Mouse (Mus musculus): ENCODE measurements around the gene Ubap1. TPM values are rescaled to one million over a fixed set of nuclear protein-coding genes. Genes with fewer than 3 reads are reported as not detected.

The Ubap1 gene
- polyA plus RNA-seq, 1 experiment, result 55.9 TPM

DNA sequence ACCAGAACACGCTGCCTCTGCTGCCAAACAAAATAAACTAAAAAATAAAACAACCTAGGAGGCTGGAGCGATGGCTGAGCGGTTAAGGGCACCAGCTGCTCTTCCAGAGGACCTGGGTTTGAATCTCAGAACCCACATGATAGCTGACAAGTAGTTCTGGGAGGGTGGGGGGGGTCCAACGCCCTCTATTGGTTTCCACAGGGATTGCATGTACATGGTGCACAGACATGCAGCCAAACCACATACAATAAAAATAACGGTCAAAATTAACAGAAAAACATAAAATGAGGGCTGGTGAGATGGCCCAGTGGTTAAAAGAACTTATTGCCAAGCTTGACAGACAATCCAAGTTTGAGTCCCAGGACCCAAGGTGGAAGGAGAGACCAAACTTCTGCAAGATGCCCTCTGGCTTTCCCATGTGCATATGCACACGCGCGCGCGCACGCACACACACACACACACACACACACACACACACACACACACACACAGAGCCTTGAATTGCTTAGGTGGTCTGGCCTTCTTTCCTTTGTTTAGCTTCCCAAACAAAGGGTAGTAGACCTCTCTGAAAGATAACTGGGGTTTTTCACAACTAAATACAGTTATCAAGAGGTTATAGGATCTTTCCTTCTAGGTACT is 7.8 kb upstream of the Ubap1 start:
- 79% methylated on average over 11 of the region's 11 CpGs for WGBS
- no peaks in the 10 kb centered on the region for H3K27me3 ChIP-seq (ENCODE audit: control insufficient read depth, insufficient read depth, low read length)
- no peak for TF ChIP-seq POLR2A (IDR thresholded peaks at IDR 0.05; ENCODE audit: borderline replicate concordance, insufficient read depth, low read length)
- TF ChIP-seq CTCF (IDR thresholded peaks at IDR 0.05; ENCODE audit: borderline replicate concordance, insufficient read depth, low read depth, low read length), result no peak
- H3K27ac ChIP-seq (ENCODE audit: insufficient read depth, low read length), result no peak overlapping the region
- no peaks in the 10 kb centered on the region for H3K4me1 ChIP-seq (ENCODE audit: control insufficient read depth, insufficient read depth, low read length)
- no peak for DNase-seq
- no peak overlapping the region for H3K4me3 ChIP-seq (replicated peaks; ENCODE audit: insufficient read depth, low read depth, low read length)

DNA sequence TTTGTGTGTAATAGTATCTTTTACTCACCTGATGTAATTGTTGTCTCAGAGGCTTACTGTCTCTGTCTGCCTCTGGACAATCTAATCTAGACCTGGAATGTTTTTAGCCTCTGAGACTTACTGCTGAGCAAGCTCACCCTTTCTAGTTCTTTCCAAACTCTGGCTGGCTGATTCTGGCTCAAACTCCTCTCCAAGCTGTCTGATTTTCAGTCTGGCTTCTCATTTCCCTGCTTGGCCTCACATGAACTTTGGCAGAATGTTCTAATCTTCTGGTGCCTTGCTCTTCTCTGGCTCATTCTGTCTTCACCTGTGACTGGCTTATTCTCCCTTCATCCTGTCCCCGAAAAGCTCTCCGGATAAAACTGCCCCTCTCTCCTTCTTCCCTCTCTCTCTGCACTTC is 2.8 kb upstream of the Ubap1 start:
- 19% methylated on average over 2 of the region's 2 CpGs for WGBS
- no peak for DNase-seq
- H3K4me3 ChIP-seq (replicated peaks; ENCODE audit: insufficient read depth, low read depth, low read length), result no peak overlapping the region
- H3K4me1 ChIP-seq (ENCODE audit: control insufficient read depth, insufficient read depth, low read length), result no peaks in the 10 kb centered on the region
- no peaks in the 10 kb centered on the region for H3K27me3 ChIP-seq (ENCODE audit: control insufficient read depth, insufficient read depth, low read length)
- TF ChIP-seq POLR2A (IDR thresholded peaks at IDR 0.05; ENCODE audit: borderline replicate concordance, insufficient read depth, low read length) (no peak), CTCF (IDR thresholded peaks at IDR 0.05; ENCODE audit: borderline replicate concordance, insufficient read depth, low read depth, low read length) (no peak)
- no peak overlapping the region for H3K27ac ChIP-seq (ENCODE audit: insufficient read depth, low read length)

DNA sequence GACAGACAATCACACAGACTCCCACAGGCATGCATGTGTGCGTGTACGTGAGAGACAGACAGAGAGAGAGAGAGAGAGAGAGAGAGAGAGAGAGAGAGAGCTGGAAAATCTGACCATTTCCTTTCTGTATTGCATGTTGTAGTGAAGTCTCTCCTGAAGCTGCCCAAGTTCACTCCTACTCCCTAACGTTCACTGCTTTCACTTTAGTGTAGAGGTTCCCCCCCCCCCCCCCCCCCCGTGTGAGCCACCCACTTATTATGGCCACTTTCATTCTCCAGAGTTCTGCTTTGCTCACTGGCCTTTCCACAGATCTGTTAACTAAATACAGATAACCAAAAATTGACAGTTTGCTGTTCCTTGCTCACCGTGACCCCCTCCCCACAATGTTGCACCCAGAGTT is 957 bp upstream of the Ubap1 start:
- peak; percentile 10 to 15 for DNase-seq
- H3K4me3 ChIP-seq (replicated peaks; ENCODE audit: insufficient read depth, low read depth, low read length), result peak overlapping the region; percentile 11
- H3K27ac ChIP-seq (ENCODE audit: insufficient read depth, low read length), result no peak overlapping the region
- H3K4me1 ChIP-seq (ENCODE audit: control insufficient read depth, insufficient read depth, low read length), result no peaks in the 10 kb centered on the region
- no peak for TF ChIP-seq POLR2A (IDR thresholded peaks at IDR 0.05; ENCODE audit: borderline replicate concordance, insufficient read depth, low read length)
- TF ChIP-seq CTCF (IDR thresholded peaks at IDR 0.05; ENCODE audit: borderline replicate concordance, insufficient read depth, low read depth, low read length), result no peak
- H3K27me3 ChIP-seq (ENCODE audit: control insufficient read depth, insufficient read depth, low read length), result no peaks in the 10 kb centered on the region
- WGBS, result 38% methylated on average over 5 of the region's 5 CpGs

DNA sequence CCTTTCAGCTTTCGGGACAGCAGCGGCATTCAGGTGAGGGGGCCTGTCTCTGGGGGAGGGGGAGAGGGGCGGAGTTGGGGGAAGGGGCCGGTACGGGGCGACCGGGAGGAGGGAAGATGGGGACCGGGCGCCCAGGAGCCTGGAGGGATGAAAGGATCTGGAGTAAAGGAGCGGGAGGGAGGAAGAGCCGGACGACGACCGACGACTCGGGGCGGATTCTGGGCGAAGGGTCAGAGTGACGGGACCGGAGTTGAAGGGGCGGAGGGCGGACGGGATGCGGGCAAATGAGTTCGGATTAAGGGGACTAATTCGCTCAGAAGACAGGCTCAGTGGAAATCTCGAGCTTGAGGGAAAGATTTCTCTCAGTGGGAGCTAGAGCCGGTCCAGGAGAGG is 399 bp downstream of the Ubap1 start:
- TF ChIP-seq CTCF (IDR thresholded peaks at IDR 0.05; ENCODE audit: borderline replicate concordance, insufficient read depth, low read depth, low read length) (no peak), POLR2A (IDR thresholded peaks at IDR 0.05; ENCODE audit: borderline replicate concordance, insufficient read depth, low read length) (no peak)
- DNase-seq, result no peak
- WGBS, result under 1% methylated on average over 28 of the region's 28 CpGs
- peak overlapping the region; percentile 80 for H3K4me3 ChIP-seq (replicated peaks; ENCODE audit: insufficient read depth, low read depth, low read length)
- no peaks in the 10 kb centered on the region for H3K4me1 ChIP-seq (ENCODE audit: control insufficient read depth, insufficient read depth, low read length)
- no peaks in the 10 kb centered on the region for H3K27me3 ChIP-seq (ENCODE audit: control insufficient read depth, insufficient read depth, low read length)
- peak overlapping the region; percentile 9; the same call in 1 of the 2 replicates for H3K27ac ChIP-seq (ENCODE audit: insufficient read depth, low read length)

DNA sequence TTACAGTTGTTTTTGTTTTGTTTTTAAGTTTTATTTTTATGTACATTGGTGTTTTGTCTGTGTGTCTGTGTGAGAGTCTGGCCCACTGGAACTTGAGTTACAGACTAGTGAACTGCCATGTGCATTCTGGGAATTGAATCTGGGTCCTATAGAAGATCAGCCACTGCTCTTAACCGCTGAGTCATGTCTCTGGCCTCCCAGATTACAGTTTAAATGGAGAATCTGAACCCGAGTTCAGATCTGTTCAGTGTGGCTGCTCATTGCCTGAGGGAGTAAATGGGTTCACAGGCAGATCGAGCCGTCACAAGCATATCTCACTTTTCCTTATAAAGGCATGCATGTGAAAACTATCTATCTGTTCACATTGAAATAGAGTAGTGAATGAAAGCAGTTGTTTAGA is 4.0 kb downstream of the Ubap1 start:
- no peak overlapping the region for H3K27ac ChIP-seq (ENCODE audit: insufficient read depth, low read length)
- no peak for DNase-seq
- no peak overlapping the region for H3K4me3 ChIP-seq (replicated peaks; ENCODE audit: insufficient read depth, low read depth, low read length)
- H3K4me1 ChIP-seq (ENCODE audit: control insufficient read depth, insufficient read depth, low read length), result no peaks in the 10 kb centered on the region
- no peak for TF ChIP-seq CTCF (IDR thresholded peaks at IDR 0.05; ENCODE audit: borderline replicate concordance, insufficient read depth, low read depth, low read length)
- no peak for TF ChIP-seq POLR2A (IDR thresholded peaks at IDR 0.05; ENCODE audit: borderline replicate concordance, insufficient read depth, low read length)
- WGBS, result 92% methylated on average over 4 of the region's 4 CpGs
- no peaks in the 10 kb centered on the region for H3K27me3 ChIP-seq (ENCODE audit: control insufficient read depth, insufficient read depth, low read length)

DNA sequence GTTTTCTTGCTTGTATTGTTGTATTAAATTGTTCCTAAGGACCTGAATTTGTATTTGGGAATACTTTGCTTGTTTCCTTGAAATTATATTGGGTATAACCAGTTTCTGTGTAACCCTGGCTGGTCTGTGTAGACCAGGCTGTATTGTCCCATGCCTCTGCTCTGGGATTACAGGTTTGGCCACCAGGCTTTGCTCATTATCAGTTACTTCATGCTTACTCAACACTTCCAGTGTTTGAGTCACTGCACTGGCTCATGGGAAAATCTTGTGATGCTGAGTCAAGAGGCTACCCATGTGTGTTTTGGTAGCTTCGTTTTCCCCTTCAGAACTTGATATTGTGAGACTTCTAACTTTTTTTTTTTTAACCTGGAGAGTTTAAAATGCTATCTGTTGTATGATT is 4.5 kb downstream of the Ubap1 start:
- no peaks in the 10 kb centered on the region for H3K4me1 ChIP-seq (ENCODE audit: control insufficient read depth, insufficient read depth, low read length)
- TF ChIP-seq POLR2A (IDR thresholded peaks at IDR 0.05; ENCODE audit: borderline replicate concordance, insufficient read depth, low read length) (no peak), CTCF (IDR thresholded peaks at IDR 0.05; ENCODE audit: borderline replicate concordance, insufficient read depth, low read depth, low read length) (no peak)

DNA sequence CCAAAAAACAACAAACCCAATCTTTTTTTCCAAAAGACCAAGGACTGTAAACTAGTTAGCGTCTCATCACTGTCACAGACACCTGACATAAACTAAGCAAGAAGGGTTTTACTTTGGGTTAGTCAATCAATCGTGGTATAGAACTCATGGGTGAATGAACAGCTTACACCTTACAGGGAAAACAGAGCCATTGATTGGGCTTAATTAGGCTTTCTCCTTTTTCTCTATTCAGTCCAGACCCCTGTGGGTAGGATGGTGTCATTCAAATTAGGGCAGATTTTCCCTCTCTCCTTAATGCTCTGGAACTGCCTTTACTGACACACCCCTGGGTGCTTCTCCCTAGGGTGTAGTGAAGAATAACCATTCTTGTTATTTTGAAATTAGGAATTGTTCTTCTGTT is 8.4 kb downstream of the Ubap1 start:
- TF ChIP-seq POLR2A (IDR thresholded peaks at IDR 0.05; ENCODE audit: borderline replicate concordance, insufficient read depth, low read length), result no peak
- TF ChIP-seq CTCF (IDR thresholded peaks at IDR 0.05; ENCODE audit: borderline replicate concordance, insufficient read depth, low read depth, low read length), result no peak
- DNase-seq, result no peak
- Histone ChIP-seq H3K27me3 (ENCODE audit: control insufficient read depth, insufficient read depth, low read length) (no peaks in the 10 kb centered on the region), H3K4me3 (replicated peaks; ENCODE audit: insufficient read depth, low read depth, low read length) (no peak overlapping the region), H3K4me1 (ENCODE audit: control insufficient read depth, insufficient read depth, low read length) (no peaks in the 10 kb centered on the region), H3K27ac (ENCODE audit: insufficient read depth, low read length) (no peak overlapping the region)
- WGBS, result 54% methylated on average over 2 of the region's 2 CpGs

More for the DNA sequence above, 4.5 kb downstream of the Ubap1 start:
- WGBS, result 92% methylated on average over 1 of the region's 1 CpGs
- H3K27me3 ChIP-seq (ENCODE audit: control insufficient read depth, insufficient read depth, low read length), result no peaks in the 10 kb centered on the region
- no peak overlapping the region for H3K27ac ChIP-seq (ENCODE audit: insufficient read depth, low read length)
- no peak for DNase-seq
- H3K4me3 ChIP-seq (replicated peaks; ENCODE audit: insufficient read depth, low read depth, low read length), result no peak overlapping the region

DNA sequence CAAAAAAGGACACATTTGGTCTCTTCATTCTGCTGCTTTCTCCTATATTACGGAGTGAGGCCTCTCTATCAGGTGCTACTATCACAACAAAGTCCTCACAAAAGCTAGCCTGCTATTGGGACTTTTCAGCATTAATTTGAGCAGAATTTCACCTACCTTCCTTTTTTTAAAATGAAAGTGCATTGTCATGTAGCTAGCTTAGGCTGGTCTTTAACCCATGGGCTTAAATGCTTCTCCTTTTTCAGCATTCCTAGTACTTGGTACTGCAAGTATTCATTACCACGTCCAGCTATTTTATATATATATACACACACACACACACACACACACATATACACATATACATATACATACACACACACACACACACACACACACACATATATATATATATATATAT is 9.9 kb downstream of the Ubap1 start:
- 89% methylated on average over 2 of the region's 2 CpGs for WGBS
- DNase-seq, result no peak
- TF ChIP-seq CTCF (IDR thresholded peaks at IDR 0.05; ENCODE audit: borderline replicate concordance, insufficient read depth, low read depth, low read length) (no peak), POLR2A (IDR thresholded peaks at IDR 0.05; ENCODE audit: borderline replicate concordance, insufficient read depth, low read length) (no peak)

More for the DNA sequence above, 9.9 kb downstream of the Ubap1 start:
- H3K27me3 ChIP-seq (ENCODE audit: control insufficient read depth, insufficient read depth, low read length), result no peaks in the 10 kb centered on the region
- no peaks in the 10 kb centered on the region for H3K4me1 ChIP-seq (ENCODE audit: control insufficient read depth, insufficient read depth, low read length)
- H3K4me3 ChIP-seq (replicated peaks; ENCODE audit: insufficient read depth, low read depth, low read length), result no peak overlapping the region
- no peak overlapping the region for H3K27ac ChIP-seq (ENCODE audit: insufficient read depth, low read length)

Measured in cerebellum, adult 2 months (tissue).